Comparison of ENCODE assay signal across 23 mouse cellular contexts in genomic region chrX:167340190-167340589, GRCm38 (mm10). TPM values are rescaled to one million over a fixed set of nuclear protein-coding genes. Genes with fewer than 3 reads are reported as not detected.
DNase-seq lines count a peak whose midpoint lies in the region; ATAC-seq and TF ChIP-seq lines count a peak whose summit lies in the region.
"Had no signal": no experiment of that assay in that cellular context is flagged by ENCODE, and none has a peak within 500 bp of the region (broad histone marks: within the 10 kb centered on the region; RNA-seq: fewer than 3 reads in every experiment).

No protein-coding gene starts in this region.

- H3K27me3 ChIP-seq in splenic B cell, adult 2 months (ENCODE audit: control insufficient read depth, insufficient read depth, low read length, poor library complexity, severe bottlenecking) = no peaks in the 10 kb centered on the region
- H3K27me3 ChIP-seq: embryonic facial prominence, embryonic 12.5 days; forebrain, embryonic 15.5 days had no signal

- ATAC-seq in CD4-positive, CD25-positive, alpha-beta regulatory T cell, adult 4 months = peak; percentile 47
- 0 out of 2 replicates have a peak, but pooled peaks have one; percentile 14 for ATAC-seq in megakaryocyte, adult 5-6 weeks (ENCODE audit: poor library complexity, severe bottlenecking)
- ATAC-seq: activated CD4-positive, CD25-positive, alpha-beta regulatory T cell, adult 4 months; forebrain, embryonic 13.5 days; forebrain, embryonic 15.5 days; forebrain, postnatal 0 days; Patski had no signal

- 88% methylated on average over 2 of the region's 2 CpGs for WGBS in lung, adult 2 months

- no peak for TF ChIP-seq CTCF in lung, adult 2 months (IDR thresholded peaks at IDR 0.05; ENCODE audit: insufficient read depth, low read length)

- H3K36me3 ChIP-seq in splenic B cell, adult 2 months (ENCODE audit: control insufficient read depth, insufficient read depth, low read length, poor library complexity, severe bottlenecking) = no peaks in the 10 kb centered on the region
- H3K36me3 ChIP-seq: embryonic facial prominence, embryonic 10.5 days; embryonic facial prominence, embryonic 12.5 days; forebrain, embryonic 15.5 days; G1E had no signal

- H3K4me3 ChIP-seq in lung, adult 2 months (replicated peaks; ENCODE audit: extremely low read depth, low read depth, low read length) = no peak overlapping the region
- H3K4me3 ChIP-seq: embryonic facial prominence, embryonic 10.5 days; embryonic facial prominence, embryonic 12.5 days; forebrain, embryonic 13.5 days; forebrain, embryonic 15.5 days had no signal

- intact Hi-C loops in left cerebral cortex, postnatal 14 days (cut with DNase I) = no loop called here

- H3K4me1 ChIP-seq in lung, adult 2 months (ENCODE audit: control insufficient read depth, insufficient read depth, low read length) = no peaks in the 10 kb centered on the region
- H3K4me1 ChIP-seq: embryonic facial prominence, embryonic 10.5 days; embryonic facial prominence, embryonic 12.5 days; forebrain, embryonic 13.5 days; forebrain, embryonic 15.5 days had no signal

- DNase-seq in splenic B cell, adult 2 months (ENCODE audit: low read depth, low spot score) = peak; percentile 36
- DNase-seq in lung, adult 2 months = no peak
- DNase-seq in left cerebral cortex, postnatal 14 days (ENCODE audit: low spot score in 2 of 2) = no peak
- no peak for DNase-seq in adrenal gland, postnatal 10 days
- DNase-seq: adrenal gland, adult 2 months; adrenal gland, postnatal 14 days; adrenal gland, postnatal 36 days; B cell, adult 2 months; cerebellum, adult 11-12 months; cerebellum, adult 2 months; cerebellum, adult 9-10 months; cerebellum, postnatal 10 days; cerebellum, postnatal 25 days; forebrain, postnatal 0 days had no signal

- TF ChIP-seq POLR2A in lung, adult 2 months (IDR thresholded peaks at IDR 0.05; ENCODE audit: borderline replicate concordance, extremely low read depth, low read depth, low read length) = no peak

RNA-seq across cellular contexts. Expression of gene Tlr7, which starts 9.8 kb away (rescaled TPM):
- 10 to 100 TPM in 1 of 2 experiments, 1 to 10 TPM in 1; 8.7 to 11.5 TPM for polyA plus RNA-seq in CD4-positive, CD25-positive, alpha-beta regulatory T cell, adult 4 months (2017; shearing (Covaris generic))
- 61.2 and 61.8 TPM in 2 replicates for total RNA-seq in megakaryocyte, adult 5-6 weeks (2015)
- 28.7 and 41.5 TPM in 2 replicates for total RNA-seq in megakaryocyte, adult 5-6 weeks (2017)
- 0.71 and 1.3 TPM in 2 replicates for polyA plus RNA-seq in lung, adult 2 months (2012; rRNA removed)
- 1 to 10 TPM; 3.0 to 4.3 TPM for total RNA-seq in left cerebral cortex, postnatal 14 days (2021)
- 1 to 10 TPM; 2.2 to 2.6 TPM for total RNA-seq in adrenal gland, postnatal 10 days (2021)
- total RNA-seq: G1E had no signal
- polyA plus RNA-seq: G1E, Patski had no signal

RNA-seq across cellular contexts. Expression of gene Prps2, which starts 42.4 kb away (rescaled TPM):
- 10 to 100 TPM; 65.9 to 78.1 TPM for polyA plus RNA-seq in CD4-positive, CD25-positive, alpha-beta regulatory T cell, adult 4 months (2017; shearing (Covaris generic))
- 33.7 and 35.0 TPM in 2 replicates for total RNA-seq in megakaryocyte, adult 5-6 weeks (2015)
- total RNA-seq in megakaryocyte, adult 5-6 weeks (2017) = 22.5 and 23.4 TPM in 2 replicates
- polyA plus RNA-seq in lung, adult 2 months (2012; rRNA removed) = 25.6 and 29.2 TPM in 2 replicates
- total RNA-seq in left cerebral cortex, postnatal 14 days (2021) = 10 to 100 TPM; 23.1 to 27.6 TPM
- 10 to 100 TPM; 19.3 to 22.5 TPM for total RNA-seq in adrenal gland, postnatal 10 days (2021)

Comparison
In these comparisons a context has a peak if more than half of its experiments do, and no peak if none do; other contexts are left out.
1. RNA of gene Tlr7, which starts 9.8 kb away (total RNA-seq): 28.7 to 61.8 TPM in megakaryocyte, adult 5-6 weeks; 3.0 to 4.3 TPM in left cerebral cortex, postnatal 14 days and 2.2 to 2.6 TPM in adrenal gland, postnatal 10 days; every median in the first group is over 4 times any median in the second.